Mouse (Mus musculus) heart, postnatal 0 days (tissue): ENCODE data around the gene Sec14l5.

ENCODE experiments used
- CTCF ChIP-seq: IDR thresholded peaks from 2 replicates; pipeline ENCODE4 v1.5.1; 2016; ENCODE audit warnings: antibody characterized with exemption, control low read depth, low read depth
- EP300 ChIP-seq: IDR thresholded peaks from 2 replicates; pipeline ENCODE4 v1.6.1; 2016; ENCODE audit warnings: antibody characterized with exemption, low read depth

- no peak for TF ChIP-seq EP300
- TF ChIP-seq CTCF, result no peak
Observed at GRCm38 (mm10) chr16:5203668-5204433, 56.9 kb downstream of the Sec14l5 start, which contains the start of gene Nagpa.
